Mouse (Mus musculus) forebrain, embryonic 15.5 days (tissue): ENCODE data around the gene Zfyve9. TPM values are rescaled to one million over a fixed set of nuclear protein-coding genes. Genes with fewer than 3 reads are reported as not detected.

ENCODE experiments used
- ATAC-seq: fragments of 200-750 bp; cut with Nextera tagmentation; replicated peaks from 2 replicates; pipeline ENCODE4 v1.8.0; 2017; ENCODE audit warnings: mild to moderate bottlenecking, moderate TSS enrichment, moderate library complexity
- H3K27ac ChIP-seq: fragments of 300-500 bp; sonication (generic); replicated peaks from 2 replicates; pipeline ENCODE4 v1.5.1; 2015; ENCODE audit warnings: mild to moderate bottlenecking, inconsistent platforms
- H3K27me3 ChIP-seq: fragments of 300-500 bp; sonication (generic); 2 replicates; pipeline ENCODE4 v1.6.1; 2015; ENCODE audit warnings: inconsistent platforms
- H3K36me3 ChIP-seq: fragments of 300-500 bp; sonication (generic); 2 replicates; pipeline ENCODE4 v1.6.1; 2015; ENCODE audit warnings: mild to moderate bottlenecking, inconsistent platforms
- H3K4me1 ChIP-seq: fragments of 300-500 bp; sonication (generic); 2 replicates; pipeline ENCODE4 v1.6.1; 2015; ENCODE audit warnings: inconsistent platforms
- H3K4me2 ChIP-seq: fragments of 300-500 bp; sonication (generic); replicated peaks from 2 replicates; pipeline ENCODE4 v1.6.1; 2015; ENCODE audit warnings: mild to moderate bottlenecking, inconsistent platforms
- H3K4me3 ChIP-seq: fragments of 300-500 bp; sonication (generic); 2 replicates; pipeline ENCODE4 v1.5.1; 2015; ENCODE audit warnings: mild to moderate bottlenecking, inconsistent platforms
- H3K9ac ChIP-seq: fragments of 300-500 bp; sonication (generic); replicated peaks from 2 replicates; pipeline ENCODE4 v1.6.1; 2015; ENCODE audit warnings: mild to moderate bottlenecking, inconsistent platforms
- H3K9me3 ChIP-seq: fragments of 300-500 bp; sonication (generic); 2 replicates; pipeline ENCODE4 v1.6.1; 2016; ENCODE audit warnings: inconsistent platforms
- WGBS: fragments of 180-500 bp; shearing (Covaris S2); methylation state at CpG from one replicate; pipeline ENCODE4 v1.1.7; 2015; ENCODE audit warnings: mixed read lengths; 5-methylcytosine and 5-hydroxymethylcytosine counted together
- polyA plus RNA-seq: library from polyadenylated mRNA; unstranded; fragments of >200 nt; fragmentation: Nextera tagmentation; extraction: Ambion mirVana; gene quantifications from 2 replicates; pipeline ENCODE4 v1.2.1, GENCODE M21; 2015

Gene Zfyve9
- polyA plus RNA-seq = 6.1 and 6.6 TPM in 2 replicates

DNA sequence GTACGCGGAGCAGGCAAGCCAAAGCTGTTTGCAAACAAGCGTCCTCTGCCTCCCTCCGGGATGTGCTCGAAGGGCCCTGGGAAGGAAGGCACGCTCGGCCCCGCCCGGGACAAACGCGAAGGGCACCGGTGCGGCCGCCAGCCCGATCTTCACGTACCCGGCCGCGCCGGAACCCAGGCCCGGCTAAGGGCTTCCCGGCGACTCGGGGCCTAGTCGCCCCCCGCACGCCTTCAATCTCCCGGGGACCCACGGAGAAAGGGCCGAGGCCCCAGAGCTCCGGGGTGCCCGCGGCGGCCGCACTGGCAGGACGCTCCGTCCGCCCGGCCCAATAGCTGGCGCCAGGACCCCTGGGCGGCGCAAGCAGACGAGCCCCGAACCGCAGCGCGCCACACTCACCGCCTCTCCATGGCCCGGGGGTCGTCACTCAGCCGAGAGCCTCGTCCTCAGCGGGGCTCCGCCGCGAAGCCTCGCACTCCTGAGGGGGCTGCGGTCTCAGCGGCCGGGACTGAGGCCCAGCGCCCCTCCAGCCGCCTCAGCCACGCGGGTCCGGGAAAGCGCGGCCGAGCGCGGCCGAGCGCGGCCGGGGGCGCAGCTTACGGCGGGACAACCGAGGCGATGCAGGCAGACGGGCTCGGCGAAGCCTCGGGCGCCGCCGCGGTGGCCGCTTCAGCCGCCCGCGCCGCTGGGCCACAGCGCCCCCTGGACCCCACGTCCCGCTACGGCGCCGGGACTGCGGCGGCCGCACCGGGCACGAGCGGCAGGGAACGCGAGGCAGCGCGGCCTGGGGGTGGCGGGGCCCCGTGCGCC lies at the start of gene Zfyve9:
TSS of gene Zfyve9 (minus strand) at position 742 of the 807 bp plus-strand sequence.
- peaks cover 16% of the 10 kb centered on the region for H3K4me1 ChIP-seq
- H3K9ac ChIP-seq = peak within 1 kb of the TSS; percentile 97
- H3K9me3 ChIP-seq = no peaks in the 10 kb centered on the region
- H3K4me2 ChIP-seq = peak within 1 kb of the TSS; percentile 57
- peak within 1 kb of the TSS; percentile 74 for H3K4me3 ChIP-seq
- no peaks in the 10 kb centered on the region for H3K36me3 ChIP-seq
- no peaks in the 10 kb centered on the region for H3K27me3 ChIP-seq
- WGBS = under 1% methylated on average over 99 of the region's 111 CpGs
- H3K27ac ChIP-seq = peak within 1 kb of the TSS; percentile 96
- ATAC-seq = peak; percentile 94

DNA sequence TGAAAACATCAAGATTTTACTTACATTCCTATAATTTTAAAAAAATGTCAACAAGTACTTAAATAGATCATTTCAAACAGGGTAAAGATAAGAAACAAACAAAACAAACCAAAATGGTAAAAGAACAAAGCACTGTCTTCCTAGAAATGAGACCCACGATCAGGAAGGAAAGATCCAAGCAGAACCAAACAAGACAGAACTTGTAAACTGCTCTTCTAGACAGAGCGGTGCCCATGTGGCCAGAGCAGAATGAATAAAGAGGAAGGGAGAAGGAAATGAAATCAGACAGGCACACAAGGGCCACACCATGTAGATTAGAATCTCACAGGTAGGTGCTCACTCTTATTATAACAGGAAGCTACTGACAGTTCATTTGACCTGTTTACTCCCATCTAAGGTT lies 46.0 kb upstream of the Zfyve9 start:
- Histone ChIP-seq H3K4me1 (peaks cover 13% of the 10 kb centered on the region), H3K4me3 (no peak overlapping the region), H3K9ac (no peak overlapping the region), H3K27ac (no peak overlapping the region), H3K9me3 (no peaks in the 10 kb centered on the region), H3K36me3 (peaks cover 61% of the 10 kb centered on the region), H3K27me3 (no peaks in the 10 kb centered on the region), H3K4me2 (no peak overlapping the region)
- ATAC-seq = no peak
- 90% methylated on average over 2 of the region's 2 CpGs for WGBS

DNA sequence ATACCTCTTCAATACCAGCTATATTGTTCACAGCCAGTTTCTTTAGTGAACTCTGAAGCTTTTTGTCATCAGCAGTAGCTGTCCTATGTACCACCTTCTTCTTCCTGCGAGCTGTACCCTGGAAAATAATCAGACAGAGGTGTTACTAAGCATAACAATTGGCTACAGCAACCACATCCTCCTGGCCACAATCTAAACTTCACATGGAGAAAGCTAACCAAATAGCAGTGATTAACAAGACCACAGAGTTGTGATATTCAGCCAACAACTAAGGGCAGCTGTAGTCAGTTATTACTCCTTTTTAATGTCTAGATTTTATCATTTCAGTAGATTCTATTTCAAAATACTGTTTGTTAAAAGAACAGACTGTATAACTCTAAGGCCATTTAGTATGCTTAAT lies 45.5 kb upstream of the Zfyve9 start:
- Histone ChIP-seq H3K4me3 (no peak overlapping the region), H3K4me2 (no peak overlapping the region), H3K27ac (no peak overlapping the region), H3K9me3 (no peaks in the 10 kb centered on the region), H3K36me3 (peaks cover 65% of the 10 kb centered on the region), H3K9ac (no peak overlapping the region), H3K4me1 (peaks cover 8% of the 10 kb centered on the region), H3K27me3 (no peaks in the 10 kb centered on the region)
- ATAC-seq = no peak
- WGBS = 83% methylated on average over 1 of the region's 1 CpGs

DNA sequence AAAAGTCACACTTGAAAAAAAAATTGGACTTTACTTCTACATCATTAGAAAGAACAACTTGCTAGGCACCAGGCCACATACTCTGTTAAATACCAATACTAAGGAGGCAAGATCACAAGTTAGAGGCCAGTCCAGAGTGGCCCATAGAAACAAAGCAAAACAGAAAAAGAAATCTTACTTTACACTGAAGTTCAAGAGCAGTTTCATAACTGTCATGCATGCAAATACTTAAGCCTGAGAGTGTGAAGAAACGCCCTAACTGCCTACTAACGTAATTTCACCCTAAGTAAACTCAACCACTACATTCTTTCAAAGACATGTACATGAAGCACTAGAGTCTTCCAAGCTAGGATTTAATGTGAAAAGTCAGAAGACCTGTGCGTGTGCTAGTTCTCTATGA lies 45.1 kb upstream of the Zfyve9 start:
- H3K4me3 ChIP-seq = no peak overlapping the region
- WGBS = 94% methylated on average over 3 of the region's 3 CpGs
- H3K4me2 ChIP-seq = no peak overlapping the region
- H3K27me3 ChIP-seq = no peaks in the 10 kb centered on the region
- peaks cover 4% of the 10 kb centered on the region; the same call in 1 of the 2 replicates for H3K4me1 ChIP-seq
- no peaks in the 10 kb centered on the region for H3K9me3 ChIP-seq
- ATAC-seq = no peak
- H3K27ac ChIP-seq = no peak overlapping the region
- no peak overlapping the region for H3K9ac ChIP-seq
- H3K36me3 ChIP-seq = peaks cover 69% of the 10 kb centered on the region

DNA sequence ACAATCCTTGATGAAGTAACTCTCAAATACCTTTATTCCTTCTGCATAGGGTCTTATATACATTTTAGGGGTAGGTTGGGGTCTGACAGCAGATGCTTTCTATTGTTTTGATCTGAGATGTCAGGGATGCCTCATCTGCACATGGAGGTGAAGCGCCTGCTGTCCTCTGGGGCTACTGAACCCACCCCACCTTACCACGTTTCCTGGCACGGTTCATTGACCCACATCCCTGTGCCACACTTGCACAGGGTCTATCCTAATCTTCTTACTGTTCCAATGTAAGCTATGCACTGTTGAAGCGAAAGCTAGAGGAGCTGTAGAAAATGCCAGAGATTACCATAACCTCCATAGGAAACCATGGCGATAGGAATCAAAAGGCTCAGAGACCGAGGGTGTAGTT lies 31.0 kb upstream of the Zfyve9 start:
- no peaks in the 10 kb centered on the region for H3K9me3 ChIP-seq
- H3K27ac ChIP-seq = no peak overlapping the region
- 66% methylated on average over 6 of the region's 6 CpGs for WGBS
- H3K36me3 ChIP-seq = peaks cover 12% of the 10 kb centered on the region
- no peak for ATAC-seq
- no peak overlapping the region for H3K9ac ChIP-seq
- H3K4me3 ChIP-seq = no peak overlapping the region
- H3K27me3 ChIP-seq = no peaks in the 10 kb centered on the region
- H3K4me1 ChIP-seq = no peaks in the 10 kb centered on the region
- H3K4me2 ChIP-seq = no peak overlapping the region

DNA sequence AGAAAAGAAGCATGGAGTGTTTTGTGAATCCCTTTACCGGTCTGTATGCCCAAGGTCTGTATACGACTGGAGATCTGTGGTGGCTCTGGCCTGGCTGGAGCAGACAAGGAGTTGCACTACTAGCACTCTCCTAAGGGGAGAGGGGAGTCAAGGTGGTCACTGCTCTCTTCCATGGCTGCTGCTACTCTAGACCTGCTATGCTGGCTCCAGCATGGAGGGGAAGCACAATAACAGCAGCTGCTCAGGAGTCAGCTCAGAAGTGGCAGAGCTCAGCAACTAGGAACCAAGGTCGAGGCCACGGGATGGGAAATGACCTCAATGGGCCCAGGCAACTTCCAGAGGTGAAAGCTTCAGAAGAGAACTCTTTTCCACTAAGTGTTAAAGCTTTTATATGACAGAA lies 30.5 kb upstream of the Zfyve9 start:
- Histone ChIP-seq H3K9me3 (no peaks in the 10 kb centered on the region), H3K4me3 (no peak overlapping the region), H3K4me1 (no peaks in the 10 kb centered on the region), H3K9ac (no peak overlapping the region), H3K27me3 (no peaks in the 10 kb centered on the region), H3K27ac (no peak overlapping the region), H3K4me2 (no peak overlapping the region), H3K36me3 (peaks cover 12% of the 10 kb centered on the region)
- no peak for ATAC-seq
- WGBS = 69% methylated on average over 4 of the region's 4 CpGs

DNA sequence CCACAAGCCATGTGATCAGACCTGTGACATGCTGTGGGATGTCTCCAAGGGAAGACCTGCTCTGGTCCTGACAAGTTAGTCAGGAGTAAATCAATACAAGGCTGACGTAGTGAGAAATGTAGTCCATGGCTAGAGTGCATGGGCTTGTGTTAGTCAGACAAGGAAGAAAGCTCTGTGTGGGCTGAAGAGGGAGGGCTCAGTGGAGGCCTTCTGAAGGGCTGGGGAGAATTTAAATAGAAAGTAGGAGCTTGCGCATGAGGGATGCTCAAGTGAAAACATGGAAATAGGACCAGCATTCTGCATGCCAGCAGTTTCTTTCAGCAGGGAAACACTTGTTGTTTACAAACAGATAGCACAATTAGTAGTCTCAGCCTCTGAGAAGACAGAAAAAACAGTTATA lies 22.9 kb upstream of the Zfyve9 start:
- H3K4me2 ChIP-seq = no peak overlapping the region
- no peak for ATAC-seq
- no peak overlapping the region for H3K4me3 ChIP-seq
- no peak overlapping the region for H3K27ac ChIP-seq
- H3K36me3 ChIP-seq = no peaks in the 10 kb centered on the region
- no peaks in the 10 kb centered on the region for H3K9me3 ChIP-seq
- H3K9ac ChIP-seq = no peak overlapping the region
- WGBS = 73% methylated on average over 2 of the region's 2 CpGs
- H3K4me1 ChIP-seq = no peaks in the 10 kb centered on the region
- no peaks in the 10 kb centered on the region for H3K27me3 ChIP-seq

DNA sequence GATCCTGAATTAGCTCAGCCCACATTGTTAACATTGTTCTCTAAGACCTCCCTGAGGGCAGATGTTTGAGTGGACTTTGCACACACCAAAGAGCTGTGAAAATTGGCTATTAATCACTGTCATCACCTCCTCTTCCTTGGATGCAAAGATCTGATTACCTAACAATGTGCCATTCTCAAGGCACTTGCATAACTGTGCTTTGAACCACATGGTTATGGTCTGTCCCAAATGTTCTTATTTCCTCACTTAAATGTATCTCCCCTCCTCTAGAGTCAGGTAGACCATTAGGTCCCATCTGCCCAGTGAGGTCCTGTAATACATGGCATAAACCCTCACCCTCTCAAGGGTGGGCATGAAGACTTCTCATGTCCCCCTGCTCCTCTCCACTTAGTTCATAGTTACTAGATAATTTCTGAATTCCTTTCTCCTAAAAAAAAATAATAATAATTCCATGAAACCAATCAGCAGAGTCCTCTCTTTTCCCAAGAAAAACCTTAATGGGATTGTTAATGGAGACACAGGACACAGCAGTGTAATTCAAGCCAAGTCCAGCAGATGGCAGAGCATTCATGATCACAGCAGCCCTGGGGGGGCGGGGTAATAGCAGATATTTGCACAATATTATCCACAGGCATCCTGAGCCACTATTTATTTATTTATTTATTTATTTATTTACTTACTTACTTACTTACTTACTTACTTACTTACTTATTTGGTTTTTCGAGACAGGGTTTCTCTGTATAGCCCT lies 17.7 kb upstream of the Zfyve9 start:
- Histone ChIP-seq H3K9ac (no peak overlapping the region), H3K36me3 (no peaks in the 10 kb centered on the region), H3K9me3 (no peaks in the 10 kb centered on the region), H3K4me3 (no peak overlapping the region), H3K27me3 (no peaks in the 10 kb centered on the region), H3K4me2 (no peak overlapping the region), H3K27ac (no peak overlapping the region), H3K4me1 (no peaks in the 10 kb centered on the region)
- ATAC-seq = 0 out of 2 replicates have a peak, but pooled peaks have one; percentile 43
- WGBS = 57% methylated on average over 2 of the region's 2 CpGs

DNA sequence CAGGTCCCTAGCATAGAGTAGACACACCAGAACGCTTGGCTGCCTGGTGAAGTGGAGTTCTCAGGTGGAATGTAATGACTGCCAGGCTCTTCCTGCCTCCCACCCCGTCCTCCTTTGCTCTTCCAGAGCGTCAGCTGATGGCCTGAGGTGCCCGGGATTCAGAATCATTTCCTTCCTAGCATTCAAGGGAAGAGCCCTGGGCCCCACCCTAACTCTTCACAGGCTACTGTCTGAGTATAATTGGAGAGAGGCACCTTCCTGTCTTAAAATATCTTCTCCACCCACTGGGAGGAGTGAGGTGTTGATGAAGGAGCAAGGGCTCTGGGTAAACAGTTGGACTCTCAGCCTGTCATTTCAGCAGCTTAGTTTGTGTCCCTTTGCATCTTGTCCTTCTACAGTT lies 16.1 kb upstream of the Zfyve9 start:
- no peaks in the 10 kb centered on the region for H3K9me3 ChIP-seq
- ATAC-seq = no peak
- H3K4me2 ChIP-seq = no peak overlapping the region
- H3K27me3 ChIP-seq = no peaks in the 10 kb centered on the region
- no peak overlapping the region for H3K9ac ChIP-seq
- H3K4me1 ChIP-seq = no peaks in the 10 kb centered on the region
- H3K4me3 ChIP-seq = no peak overlapping the region
- H3K36me3 ChIP-seq = no peaks in the 10 kb centered on the region
- 55% methylated on average over 4 of the region's 4 CpGs for WGBS
- H3K27ac ChIP-seq = no peak overlapping the region

DNA sequence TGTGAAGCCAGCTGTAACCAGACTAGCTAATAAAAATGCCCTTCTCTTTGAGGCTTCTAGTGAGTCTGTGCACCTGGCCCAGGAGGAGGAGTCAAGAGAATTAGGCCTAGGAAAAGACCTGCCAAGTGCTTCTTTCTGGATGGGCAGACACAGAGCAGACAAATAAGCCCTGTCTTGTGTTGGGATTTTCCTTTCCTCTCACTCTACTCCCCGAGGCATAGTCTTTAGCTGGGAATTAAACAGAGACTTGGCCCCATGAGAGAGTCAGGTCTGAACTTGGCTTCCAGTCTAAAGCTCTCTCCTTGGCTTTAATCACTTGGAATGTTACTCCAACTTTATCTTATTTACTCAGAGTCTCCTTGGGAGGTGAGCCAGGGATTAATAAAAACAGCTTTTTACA lies 13.3 kb upstream of the Zfyve9 start:
- Histone ChIP-seq H3K27ac (no peak overlapping the region), H3K4me2 (no peak overlapping the region), H3K4me3 (no peak overlapping the region), H3K9ac (no peak overlapping the region), H3K4me1 (no peaks in the 10 kb centered on the region), H3K27me3 (no peaks in the 10 kb centered on the region), H3K9me3 (no peaks in the 10 kb centered on the region), H3K36me3 (no peaks in the 10 kb centered on the region)
- WGBS = 43% methylated on average over 1 of the region's 1 CpGs
- no peak for ATAC-seq

DNA sequence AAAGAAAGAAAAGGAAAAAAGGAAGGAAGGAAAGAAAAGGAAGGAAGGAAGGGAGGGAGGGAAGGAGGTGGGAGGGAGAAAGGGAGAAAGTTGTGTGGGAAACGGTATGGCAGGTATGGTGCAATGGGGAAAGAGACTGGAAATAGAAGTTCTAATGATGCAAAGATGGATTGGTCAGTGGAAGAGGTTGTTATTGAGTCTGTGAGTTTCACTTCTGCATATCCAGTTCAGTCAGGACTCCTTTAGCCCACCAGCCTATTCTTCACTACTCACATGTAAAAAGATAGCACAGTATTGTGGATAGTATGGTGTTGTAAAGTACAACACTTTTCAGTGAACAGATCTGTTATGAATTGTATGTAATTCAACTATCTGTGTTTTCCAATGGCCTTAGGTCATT lies 9.9 kb upstream of the Zfyve9 start:
- Histone ChIP-seq H3K4me3 (no peak overlapping the region), H3K4me1 (no peaks in the 10 kb centered on the region), H3K9me3 (no peaks in the 10 kb centered on the region), H3K27me3 (no peaks in the 10 kb centered on the region), H3K9ac (no peak overlapping the region), H3K4me2 (no peak overlapping the region), H3K27ac (no peak overlapping the region), H3K36me3 (no peaks in the 10 kb centered on the region)
- WGBS = 69% methylated on average over 1 of the region's 1 CpGs
- ATAC-seq = no peak

DNA sequence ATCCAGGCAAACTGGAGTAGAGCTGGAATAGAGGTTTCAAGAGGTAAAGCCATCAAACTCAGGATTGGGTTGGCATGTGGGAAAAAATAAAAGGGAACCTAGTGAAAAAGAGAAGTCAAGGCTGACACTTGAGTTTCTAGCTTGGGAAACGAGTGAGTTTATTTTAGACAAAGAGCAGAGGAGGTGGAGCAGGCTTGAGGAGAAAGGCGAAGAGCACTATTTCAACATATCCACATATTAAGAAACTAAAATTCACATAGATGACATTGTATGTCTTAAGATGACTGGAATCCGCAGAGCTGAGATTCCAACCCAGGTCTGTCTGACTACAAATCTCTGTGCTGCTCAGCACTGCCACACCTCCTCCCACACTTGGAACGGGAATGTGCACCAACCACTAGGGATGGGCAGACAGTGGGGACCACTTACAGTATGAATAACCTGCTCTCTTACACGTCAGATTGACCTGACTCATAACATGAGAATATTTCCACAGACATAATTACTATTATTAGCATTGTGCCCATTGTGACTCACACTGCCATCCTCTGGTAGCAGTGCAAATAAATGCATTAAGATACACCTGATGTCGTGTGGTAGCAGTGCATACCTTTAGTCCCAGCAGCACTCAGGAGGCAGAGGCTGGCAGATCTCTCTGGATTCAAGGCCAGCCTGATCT lies 8.8 kb upstream of the Zfyve9 start:
- H3K4me1 ChIP-seq = no peaks in the 10 kb centered on the region
- WGBS = 80% methylated on average over 6 of the region's 6 CpGs
- ATAC-seq = no peak
- no peak overlapping the region for H3K4me2 ChIP-seq
- no peak overlapping the region for H3K27ac ChIP-seq
- no peak overlapping the region for H3K9ac ChIP-seq
- no peaks in the 10 kb centered on the region for H3K27me3 ChIP-seq
- H3K9me3 ChIP-seq = no peaks in the 10 kb centered on the region
- no peak overlapping the region for H3K4me3 ChIP-seq
- no peaks in the 10 kb centered on the region for H3K36me3 ChIP-seq
